Mouse (Mus musculus) midbrain, embryonic 11.5 days (tissue): ENCODE data around the gene Traf5. TPM values are rescaled to one million over a fixed set of nuclear protein-coding genes. Genes with fewer than 3 reads are reported as not detected.

Source experiments
- ATAC-seq: fragments of 200-750 bp; cut with Nextera tagmentation; 2 replicates; pipeline ENCODE4 v1.8.0; 2017; ENCODE audit warnings: moderate TSS enrichment, moderate library complexity; ENCODE audit not compliant: low FRiP score
- DNase-seq: peaks from one replicate; pipeline ENCODE4 v3.0.0; 2015; ENCODE audit warnings: low spot score; ENCODE audit errors: missing footprints
- H3K27ac ChIP-seq: fragments of 300-500 bp; sonication (generic); 2 replicates; pipeline ENCODE4 v1.5.1; 2014; ENCODE audit warnings: low read depth, low read length
- H3K27me3 ChIP-seq: fragments of 300-500 bp; sonication (generic); 2 replicates; pipeline ENCODE4 v1.6.1; 2014; ENCODE audit warnings: mild to moderate bottlenecking, low read length, moderate library complexity, mixed read lengths; ENCODE audit not compliant: control insufficient read depth, insufficient read depth
- H3K36me3 ChIP-seq: fragments of 300-500 bp; sonication (generic); 2 replicates; pipeline ENCODE4 v1.6.1; 2014; ENCODE audit warnings: mild to moderate bottlenecking, low read length, moderate library complexity, mixed read lengths; ENCODE audit not compliant: control insufficient read depth, insufficient read depth
- H3K4me1 ChIP-seq: fragments of 300-500 bp; sonication (generic); 2 replicates; pipeline ENCODE4 v1.6.1; 2014; ENCODE audit warnings: low read length; ENCODE audit not compliant: control insufficient read depth, insufficient read depth
- H3K4me2 ChIP-seq: fragments of 300-500 bp; sonication (generic); 2 replicates; pipeline ENCODE4 v1.6.1; 2014; ENCODE audit warnings: mild to moderate bottlenecking, moderate library complexity
- H3K4me3 ChIP-seq: fragments of 300-500 bp; sonication (generic); 2 replicates; pipeline ENCODE4 v1.5.1; 2014; ENCODE audit warnings: low read depth, low read length
- H3K9ac ChIP-seq: fragments of 300-500 bp; sonication (generic); 2 replicates; pipeline ENCODE4 v1.6.1; 2014; ENCODE audit warnings: low read length
- H3K9me3 ChIP-seq: fragments of 300-500 bp; sonication (generic); 2 replicates; pipeline ENCODE4 v1.6.1; 2016; ENCODE audit warnings: low read length; ENCODE audit not compliant: control insufficient read depth
- WGBS: fragments of 180-500 bp; shearing (Covaris S2); extraction: QIAGEN DNeasy Blood & Tissue Kit; methylation state at CpG from one replicate; pipeline ENCODE4 v1.1.7; 2014; 5-methylcytosine and 5-hydroxymethylcytosine counted together
- polyA plus RNA-seq: library from polyadenylated mRNA; unstranded; fragments of >200 nt; fragmentation: Nextera tagmentation; extraction: Ambion mirVana; gene quantifications from 2 replicates; pipeline ENCODE4 v1.2.1, GENCODE M21; 2014

Traf5 gene
- polyA plus RNA-seq, 1 experiment from 2014 or later: 4.1 TPM

GRCm38 (mm10) chr1:192086279-192087037 lies 5.9 kb downstream of the Traf5 start:
- H3K36me3 ChIP-seq: no peaks in the 10 kb centered on the region
- WGBS: 87% methylated on average over 12 of the region's 12 CpGs
- H3K4me1 ChIP-seq: no peaks in the 10 kb centered on the region
- peaks cover 13% of the 10 kb centered on the region for H3K27me3 ChIP-seq
- no peak overlapping the region for H3K4me3 ChIP-seq
- no peak for ATAC-seq
- DNase-seq: no peak
- H3K9ac ChIP-seq: no peak overlapping the region
- H3K9me3 ChIP-seq: no peaks in the 10 kb centered on the region
- no peak overlapping the region for H3K4me2 ChIP-seq
- H3K27ac ChIP-seq: no peak overlapping the region

- ATAC-seq: no peak
- WGBS: 96% methylated on average over 10 of the region's 10 CpGs
Measured at GRCm38 (mm10) chr1:192085218-192085617, 7.1 kb downstream of the Traf5 start.

GRCm38 (mm10) chr1:192082646-192083045 lies 9.7 kb downstream of the Traf5 start:
- DNase-seq (peak; percentile 10), ATAC-seq (no peak)
- WGBS: 90% methylated on average over 1 of the region's 1 CpGs
- Histone ChIP-seq H3K9me3 (no peaks in the 10 kb centered on the region), H3K9ac (no peak overlapping the region), H3K27me3 (no peaks in the 10 kb centered on the region), H3K36me3 (no peaks in the 10 kb centered on the region), H3K4me2 (no peak overlapping the region), H3K4me3 (no peak overlapping the region), H3K27ac (no peak overlapping the region), H3K4me1 (no peaks in the 10 kb centered on the region)

More at GRCm38 (mm10) chr1:192085218-192085617, 7.1 kb downstream of the Traf5 start:
- Histone ChIP-seq H3K9me3 (no peaks in the 10 kb centered on the region), H3K9ac (no peak overlapping the region), H3K4me2 (no peak overlapping the region), H3K4me3 (no peak overlapping the region), H3K27me3 (peaks cover 2% of the 10 kb centered on the region; the same call in 1 of the 2 replicates), H3K27ac (no peak overlapping the region), H3K36me3 (no peaks in the 10 kb centered on the region), H3K4me1 (no peaks in the 10 kb centered on the region)
- DNase-seq: no peak

GRCm38 (mm10) chr1:192081129-192081528 lies 11.2 kb downstream of the Traf5 start:
- Histone ChIP-seq H3K4me1 (no peaks in the 10 kb centered on the region), H3K27ac (no peak overlapping the region), H3K27me3 (no peaks in the 10 kb centered on the region), H3K9ac (no peak overlapping the region), H3K4me2 (no peak overlapping the region), H3K4me3 (no peak overlapping the region), H3K36me3 (no peaks in the 10 kb centered on the region), H3K9me3 (no peaks in the 10 kb centered on the region)
- DNase-seq (peak; percentile 66), ATAC-seq (no peak)
- 90% methylated on average over 2 of the region's 2 CpGs for WGBS

GRCm38 (mm10) chr1:192079121-192079520 lies 13.2 kb downstream of the Traf5 start:
- Histone ChIP-seq H3K4me2 (no peak overlapping the region), H3K9ac (no peak overlapping the region)
- WGBS: 76% methylated on average over 1 of the region's 1 CpGs

GRCm38 (mm10) chr1:192078406-192078805 lies 14.0 kb downstream of the Traf5 start:
- Histone ChIP-seq H3K4me1 (no peaks in the 10 kb centered on the region), H3K36me3 (no peaks in the 10 kb centered on the region), H3K4me3 (no peak overlapping the region), H3K9ac (no peak overlapping the region), H3K27me3 (no peaks in the 10 kb centered on the region), H3K4me2 (no peak overlapping the region), H3K9me3 (no peaks in the 10 kb centered on the region), H3K27ac (no peak overlapping the region)
- no peak for ATAC-seq
- WGBS: 65% methylated on average over 3 of the region's 3 CpGs
- DNase-seq: peak; percentile 28

More at GRCm38 (mm10) chr1:192079121-192079520, 13.2 kb downstream of the Traf5 start:
- H3K9me3 ChIP-seq: no peaks in the 10 kb centered on the region
- no peak overlapping the region for H3K27ac ChIP-seq
- DNase-seq: no peak
- no peaks in the 10 kb centered on the region for H3K36me3 ChIP-seq
- ATAC-seq: no peak
- H3K27me3 ChIP-seq: no peaks in the 10 kb centered on the region
- no peaks in the 10 kb centered on the region for H3K4me1 ChIP-seq
- H3K4me3 ChIP-seq: no peak overlapping the region

GRCm38 (mm10) chr1:192076796-192077535 lies 15.4 kb downstream of the Traf5 start:
- ATAC-seq: no peak
- no peaks in the 10 kb centered on the region for H3K27me3 ChIP-seq
- H3K4me2 ChIP-seq: no peak overlapping the region
- peak; percentile 39 for DNase-seq
- no peaks in the 10 kb centered on the region for H3K4me1 ChIP-seq
- H3K36me3 ChIP-seq: no peaks in the 10 kb centered on the region
- no peak overlapping the region for H3K27ac ChIP-seq
- no peak overlapping the region for H3K9ac ChIP-seq
- H3K4me3 ChIP-seq: no peak overlapping the region
- H3K9me3 ChIP-seq: no peaks in the 10 kb centered on the region

- Histone ChIP-seq H3K27ac (no peak overlapping the region), H3K4me3 (no peak overlapping the region), H3K4me2 (no peak overlapping the region), H3K9me3 (no peaks in the 10 kb centered on the region), H3K4me1 (no peaks in the 10 kb centered on the region), H3K36me3 (no peaks in the 10 kb centered on the region), H3K9ac (no peak overlapping the region), H3K27me3 (no peaks in the 10 kb centered on the region)
- WGBS: 78% methylated on average over 4 of the region's 4 CpGs
- peak; percentile 67 for DNase-seq
- no peak for ATAC-seq
Measured at GRCm38 (mm10) chr1:192076101-192076500, 16.3 kb downstream of the Traf5 start.

- H3K4me3 ChIP-seq: no peak overlapping the region
- ATAC-seq: no peak
- H3K27ac ChIP-seq: no peak overlapping the region
- DNase-seq: peak; percentile 23
- H3K9ac ChIP-seq: no peak overlapping the region
- no peaks in the 10 kb centered on the region for H3K27me3 ChIP-seq
- H3K4me2 ChIP-seq: no peak overlapping the region
- no peaks in the 10 kb centered on the region for H3K36me3 ChIP-seq
- no peaks in the 10 kb centered on the region for H3K9me3 ChIP-seq
- no peaks in the 10 kb centered on the region for H3K4me1 ChIP-seq
- 92% methylated on average over 1 of the region's 1 CpGs for WGBS
Measured at GRCm38 (mm10) chr1:192074824-192075223, 17.5 kb downstream of the Traf5 start.
